Mouse (Mus musculus): ENCODE data around the gene Cd44. TPM values are rescaled to one million over a fixed set of nuclear protein-coding genes. Genes with fewer than 3 reads are reported as not detected.

Cd44 gene
- total RNA-seq, 2 experiments from 2014 or later = 6.1 to 6.5 TPM

GRCm38 (mm10) chr2:102913833-102914545 is 12.5 kb upstream of the Cd44 start:
- DNase-seq = no peak

GRCm38 (mm10) chr2:102912951-102913350 is 11.5 kb upstream of the Cd44 start:
- DNase-seq = no peak

- no peak for DNase-seq
These were observed 11.0 kb upstream of the Cd44 start for GRCm38 (mm10) chr2:102912469-102912868.

GRCm38 (mm10) chr2:102909403-102909802 is 7.9 kb upstream of the Cd44 start:
- DNase-seq = no peak

GRCm38 (mm10) chr2:102905604-102906003 is 4.1 kb upstream of the Cd44 start:
- no peak for DNase-seq

GRCm38 (mm10) chr2:102901828-102902223 is 361 bp upstream of the Cd44 start:
- DNase-seq = no peak

GRCm38 (mm10) chr2:102900230-102900721 is 1.2 kb downstream of the Cd44 start:
- DNase-seq = no peak

GRCm38 (mm10) chr2:102899238-102899637 is 2.2 kb downstream of the Cd44 start:
- DNase-seq = no peak

GRCm38 (mm10) chr2:102898585-102898984 is 2.9 kb downstream of the Cd44 start:
- DNase-seq = no peak

- DNase-seq = no peak
These were observed 5.3 kb downstream of the Cd44 start for GRCm38 (mm10) chr2:102896154-102896553.

GRCm38 (mm10) chr2:102895197-102895596 is 6.3 kb downstream of the Cd44 start:
- no peak for DNase-seq

GRCm38 (mm10) chr2:102894785-102895184 is 6.7 kb downstream of the Cd44 start:
- no peak for DNase-seq

GRCm38 (mm10) chr2:102888688-102889225 is 12.7 kb downstream of the Cd44 start:
- no peak for DNase-seq

GRCm38 (mm10) chr2:102887137-102887536 is 14.3 kb downstream of the Cd44 start:
- no peak for DNase-seq

GRCm38 (mm10) chr2:102886306-102886935 is 15.0 kb downstream of the Cd44 start:
- DNase-seq = no peak

- peak; percentile 32 for DNase-seq
These were observed 18.7 kb downstream of the Cd44 start for GRCm38 (mm10) chr2:102882597-102883272.

- peak; percentile 21 for DNase-seq
These were observed 19.4 kb downstream of the Cd44 start for GRCm38 (mm10) chr2:102882004-102882588.

GRCm38 (mm10) chr2:102878513-102878912 is 23.0 kb downstream of the Cd44 start:
- no peak for DNase-seq

GRCm38 (mm10) chr2:102877463-102877862 is 24.0 kb downstream of the Cd44 start:
- DNase-seq = no peak

- DNase-seq = no peak
These were observed 25.3 kb downstream of the Cd44 start for GRCm38 (mm10) chr2:102876141-102876540.

- no peak for DNase-seq
These were observed 27.6 kb downstream of the Cd44 start for GRCm38 (mm10) chr2:102873848-102874247.

- no peak for DNase-seq
These were observed 28.3 kb downstream of the Cd44 start for GRCm38 (mm10) chr2:102873194-102873593.

Measured in gastrocnemius, postnatal 25 days (tissue).